Mouse (Mus musculus): ENCODE data around the gene Tsks. TPM values are rescaled to one million over a fixed set of nuclear protein-coding genes. Genes with fewer than 3 reads are reported as not detected.

Tsks gene
- polyA plus RNA-seq, 1 experiment = 0.04 TPM

DNA sequence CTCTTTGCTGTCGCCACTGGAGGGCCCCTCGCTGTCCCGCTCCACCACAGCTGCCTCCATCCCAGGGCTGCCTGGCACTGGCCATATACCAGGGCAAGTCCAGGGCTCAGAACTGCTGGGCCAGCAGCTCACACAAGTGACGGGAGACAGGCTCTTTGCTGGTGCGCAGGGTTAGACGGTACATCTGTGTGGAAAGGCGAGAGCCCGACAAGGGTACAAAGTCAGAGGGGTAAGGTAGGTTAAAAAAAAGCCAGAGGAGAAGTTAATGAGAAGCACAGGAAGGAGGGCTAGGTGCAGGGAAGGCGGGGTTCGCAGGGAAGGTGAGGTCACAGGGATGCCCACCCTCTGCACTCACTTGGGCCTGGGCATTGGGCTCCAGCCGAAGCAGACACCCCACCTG lies 42.4 kb upstream of the Tsks start:
- TF ChIP-seq FOSL1 (IDR thresholded peaks at IDR 0.05; ENCODE audit: insufficient read depth, low read length, poor library complexity, severe bottlenecking) (no peak), MYOD1 (IDR thresholded peaks at IDR 0.05; ENCODE audit: control insufficient read depth, insufficient read length, low read depth) (no peak), MAX (IDR thresholded peaks at IDR 0.05) (no peak), CEBPB (IDR thresholded peaks at IDR 0.05; ENCODE audit: low read depth) (no peak), CTCF (IDR thresholded peaks at IDR 0.05; ENCODE audit: control insufficient read depth, insufficient read depth, insufficient read length) (no peak), MYOG (IDR thresholded peaks at IDR 0.05; ENCODE audit: control insufficient read depth, extremely low read depth, insufficient read length) (no peak)
- no peak overlapping the region for H3ac ChIP-seq (ENCODE audit: control insufficient read depth, insufficient read length, low read depth)
- no peaks in the 10 kb centered on the region for H3K27me3 ChIP-seq (ENCODE audit: control insufficient read depth, insufficient read depth, insufficient read length)
- H3K79me3 ChIP-seq (ENCODE audit: low read depth) = no peaks in the 10 kb centered on the region
- H3K4me3 ChIP-seq (ENCODE audit: insufficient read depth, poor library complexity, severe bottlenecking) = no peak overlapping the region
- H3K79me2 ChIP-seq (ENCODE audit: control insufficient read depth, insufficient read depth) = no peaks in the 10 kb centered on the region
- H3K36me3 ChIP-seq (ENCODE audit: control insufficient read depth, insufficient read depth) = peaks cover 12% of the 10 kb centered on the region

DNA sequence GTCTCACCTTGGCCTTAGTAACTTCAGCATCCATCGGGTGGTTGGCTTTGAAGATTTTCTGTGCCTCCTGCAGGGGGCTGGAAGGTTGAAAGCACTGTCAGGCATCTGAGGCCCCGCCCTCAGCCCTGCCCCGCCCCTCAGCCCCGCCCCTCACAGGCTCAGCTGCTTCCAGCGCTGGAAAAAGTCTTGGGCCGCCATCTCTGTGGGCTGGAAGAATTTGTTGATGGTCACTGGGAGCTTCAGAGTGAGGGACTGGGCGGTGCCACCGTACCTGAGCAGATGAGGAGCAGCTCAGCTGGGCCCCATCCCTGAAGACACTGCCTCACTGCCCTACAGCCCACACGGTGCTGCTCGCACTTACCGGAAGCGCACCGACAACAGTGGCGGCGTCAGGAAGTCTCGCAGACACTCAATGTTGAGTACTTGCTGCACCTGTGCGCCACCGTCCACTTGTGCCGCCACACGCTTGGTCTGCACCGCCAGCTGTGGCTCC lies 41.7 kb upstream of the Tsks start:
- Histone ChIP-seq H3K36me3 (ENCODE audit: control insufficient read depth, insufficient read depth) (peaks cover 17% of the 10 kb centered on the region), H3ac (ENCODE audit: control insufficient read depth, insufficient read length, low read depth) (no peak overlapping the region), H3K79me2 (ENCODE audit: control insufficient read depth, insufficient read depth) (no peaks in the 10 kb centered on the region), H3K79me3 (ENCODE audit: low read depth) (no peaks in the 10 kb centered on the region), H3K4me3 (ENCODE audit: insufficient read depth, poor library complexity, severe bottlenecking) (no peak overlapping the region), H3K27me3 (ENCODE audit: control insufficient read depth, insufficient read depth, insufficient read length) (no peaks in the 10 kb centered on the region)
- no peak for TF ChIP-seq MAX (IDR thresholded peaks at IDR 0.05)
- no peak for TF ChIP-seq CTCF (IDR thresholded peaks at IDR 0.05; ENCODE audit: control insufficient read depth, insufficient read depth, insufficient read length)
- TF ChIP-seq FOSL1 (IDR thresholded peaks at IDR 0.05; ENCODE audit: insufficient read depth, low read length, poor library complexity, severe bottlenecking) = no peak
- no peak for TF ChIP-seq MYOD1 (IDR thresholded peaks at IDR 0.05; ENCODE audit: control insufficient read depth, insufficient read length, low read depth)
- TF ChIP-seq MYOG (IDR thresholded peaks at IDR 0.05; ENCODE audit: control insufficient read depth, extremely low read depth, insufficient read length) = no peak
- TF ChIP-seq CEBPB (IDR thresholded peaks at IDR 0.05; ENCODE audit: low read depth) = no peak
- no peak for TF ChIP-seq USF1 (IDR thresholded peaks at IDR 0.05; ENCODE audit: low read depth)

DNA sequence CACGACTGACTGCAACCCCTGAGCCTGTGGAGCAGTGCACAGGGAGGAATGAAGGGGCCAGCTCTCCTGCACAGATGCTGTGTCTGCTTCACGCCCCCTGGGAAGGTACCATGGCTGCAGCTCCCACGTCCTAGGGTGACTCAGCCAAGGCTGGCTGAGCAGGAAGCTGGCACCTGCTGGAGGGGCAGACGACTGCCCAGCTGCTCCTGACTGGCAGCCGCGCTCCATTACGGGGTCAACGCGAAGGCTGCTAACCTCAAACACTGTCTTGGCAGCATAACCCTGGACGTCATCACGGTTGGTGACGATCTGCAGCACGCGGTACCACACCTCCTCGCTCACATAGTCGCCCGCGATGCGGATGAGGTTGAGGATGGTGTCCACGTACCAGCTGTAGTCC lies 37.6 kb upstream of the Tsks start:
- Histone ChIP-seq H3K79me3 (ENCODE audit: low read depth) (no peaks in the 10 kb centered on the region), H3K36me3 (ENCODE audit: control insufficient read depth, insufficient read depth) (peaks cover 34% of the 10 kb centered on the region), H3ac (ENCODE audit: control insufficient read depth, insufficient read length, low read depth) (no peak overlapping the region), H3K4me3 (ENCODE audit: insufficient read depth, poor library complexity, severe bottlenecking) (no peak overlapping the region), H3K27me3 (ENCODE audit: control insufficient read depth, insufficient read depth, insufficient read length) (no peaks in the 10 kb centered on the region), H3K79me2 (ENCODE audit: control insufficient read depth, insufficient read depth) (no peaks in the 10 kb centered on the region)
- TF ChIP-seq MAX (IDR thresholded peaks at IDR 0.05) = no peak
- TF ChIP-seq USF1 (IDR thresholded peaks at IDR 0.05; ENCODE audit: low read depth) = no peak
- TF ChIP-seq MYOD1 (IDR thresholded peaks at IDR 0.05; ENCODE audit: control insufficient read depth, insufficient read length, low read depth) = peak; percentile 50
- TF ChIP-seq CTCF (IDR thresholded peaks at IDR 0.05; ENCODE audit: control insufficient read depth, insufficient read depth, insufficient read length) = no peak
- TF ChIP-seq MYOG (IDR thresholded peaks at IDR 0.05; ENCODE audit: control insufficient read depth, extremely low read depth, insufficient read length) = no peak

DNA sequence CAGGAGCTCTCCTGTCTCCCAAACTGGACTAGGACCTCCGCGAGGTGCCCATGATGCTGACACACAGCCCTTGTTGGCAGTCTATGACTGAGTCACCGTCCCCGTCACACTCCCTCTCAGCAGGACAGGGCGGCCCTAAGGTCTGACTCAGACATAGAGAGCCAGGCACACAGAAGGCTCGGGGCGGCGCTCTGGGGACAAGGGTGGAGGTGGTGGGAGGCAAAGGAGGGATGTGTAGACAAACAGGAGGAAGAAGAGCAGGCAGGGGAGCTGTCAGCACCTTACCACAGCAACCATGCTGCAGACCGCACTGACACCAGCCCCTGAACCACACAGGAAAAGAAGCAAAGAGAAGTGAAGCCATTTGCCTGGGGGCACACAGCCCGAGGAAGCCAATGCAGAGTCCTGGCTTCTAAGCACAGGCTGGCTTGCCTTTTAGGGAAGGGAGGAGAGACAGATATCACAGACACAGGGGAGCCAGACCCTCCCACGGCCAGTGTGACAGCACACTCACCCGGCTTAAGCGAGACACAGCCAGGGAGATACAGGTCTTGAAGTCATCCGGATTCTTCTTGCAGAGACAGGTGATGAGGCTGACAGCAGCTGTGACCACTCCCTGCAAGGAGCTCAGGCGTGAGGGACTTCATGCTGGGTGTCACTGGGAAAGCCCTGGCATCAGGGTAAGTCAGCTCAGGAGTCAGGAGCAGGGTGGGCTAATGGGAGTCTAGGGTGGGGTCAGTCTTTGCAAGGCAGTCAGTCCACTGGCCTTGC lies 34.1 kb upstream of the Tsks start:
- no peaks in the 10 kb centered on the region for H3K79me3 ChIP-seq (ENCODE audit: low read depth)
- H3K79me2 ChIP-seq (ENCODE audit: control insufficient read depth, insufficient read depth) = no peaks in the 10 kb centered on the region
- H3K27me3 ChIP-seq (ENCODE audit: control insufficient read depth, insufficient read depth, insufficient read length) = no peaks in the 10 kb centered on the region
- H3ac ChIP-seq (ENCODE audit: control insufficient read depth, insufficient read length, low read depth) = peak overlapping the region; percentile 29
- peaks cover 29% of the 10 kb centered on the region for H3K36me3 ChIP-seq (ENCODE audit: control insufficient read depth, insufficient read depth)
- no peak for TF ChIP-seq MAX (IDR thresholded peaks at IDR 0.05)
- no peak for TF ChIP-seq CTCF (IDR thresholded peaks at IDR 0.05; ENCODE audit: control insufficient read depth, insufficient read depth, insufficient read length)
- no peak for TF ChIP-seq FOSL1 (IDR thresholded peaks at IDR 0.05; ENCODE audit: insufficient read depth, low read length, poor library complexity, severe bottlenecking)
- TF ChIP-seq CEBPB (IDR thresholded peaks at IDR 0.05; ENCODE audit: low read depth) = no peak
- no peak for TF ChIP-seq MYOG (IDR thresholded peaks at IDR 0.05; ENCODE audit: control insufficient read depth, extremely low read depth, insufficient read length)
- no peak for TF ChIP-seq USF1 (IDR thresholded peaks at IDR 0.05; ENCODE audit: low read depth)
- peak; percentile 51 for TF ChIP-seq MYOD1 (IDR thresholded peaks at IDR 0.05; ENCODE audit: control insufficient read depth, insufficient read length, low read depth)
- no peak overlapping the region for H3K4me3 ChIP-seq (ENCODE audit: insufficient read depth, poor library complexity, severe bottlenecking)

DNA sequence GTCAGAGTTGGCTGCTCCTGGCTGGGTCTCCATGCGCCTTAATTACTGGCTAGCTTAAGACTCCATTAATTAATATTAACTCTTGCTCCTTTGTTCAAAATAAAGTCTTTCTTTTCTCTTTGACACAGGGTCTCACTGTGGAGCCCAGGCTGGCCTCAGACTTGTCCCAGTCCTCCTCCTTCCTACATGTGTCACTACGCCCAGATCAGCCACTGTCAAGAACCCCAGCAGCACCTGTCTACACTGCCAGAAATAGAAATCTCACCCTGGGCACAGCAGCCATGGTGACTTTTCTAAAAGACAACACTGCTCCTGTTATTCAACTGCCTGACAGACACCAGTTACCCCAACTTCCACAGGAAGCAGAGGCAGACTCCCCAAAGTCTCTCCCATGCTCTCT lies 28.6 kb upstream of the Tsks start:
- TF ChIP-seq MYOD1 (IDR thresholded peaks at IDR 0.05; ENCODE audit: control insufficient read depth, insufficient read length, low read depth) = no peak
- TF ChIP-seq FOSL1 (IDR thresholded peaks at IDR 0.05; ENCODE audit: insufficient read depth, low read length, poor library complexity, severe bottlenecking) = no peak
- TF ChIP-seq CTCF (IDR thresholded peaks at IDR 0.05; ENCODE audit: control insufficient read depth, insufficient read depth, insufficient read length) = no peak
- TF ChIP-seq MAX (IDR thresholded peaks at IDR 0.05) = no peak
- no peak for TF ChIP-seq USF1 (IDR thresholded peaks at IDR 0.05; ENCODE audit: low read depth)
- no peak for TF ChIP-seq CEBPB (IDR thresholded peaks at IDR 0.05; ENCODE audit: low read depth)
- TF ChIP-seq MYOG (IDR thresholded peaks at IDR 0.05; ENCODE audit: control insufficient read depth, extremely low read depth, insufficient read length) = no peak
- no peaks in the 10 kb centered on the region for H3K27me3 ChIP-seq (ENCODE audit: control insufficient read depth, insufficient read depth, insufficient read length)
- no peaks in the 10 kb centered on the region for H3K79me3 ChIP-seq (ENCODE audit: low read depth)
- no peak overlapping the region for H3ac ChIP-seq (ENCODE audit: control insufficient read depth, insufficient read length, low read depth)
- H3K79me2 ChIP-seq (ENCODE audit: control insufficient read depth, insufficient read depth) = no peaks in the 10 kb centered on the region
- no peak overlapping the region for H3K4me3 ChIP-seq (ENCODE audit: insufficient read depth, poor library complexity, severe bottlenecking)
- peaks cover 7% of the 10 kb centered on the region for H3K36me3 ChIP-seq (ENCODE audit: control insufficient read depth, insufficient read depth)

Data from C2C12 (cell line).